Mouse (Mus musculus): ENCODE results near the gene Atad2b.
"Not testable (repeated sequence)": the region's sequence is repeated elsewhere in the genome, so short reads cannot be mapped to it uniquely, and the experiment has no call there.

The Atad2b gene

DNA sequence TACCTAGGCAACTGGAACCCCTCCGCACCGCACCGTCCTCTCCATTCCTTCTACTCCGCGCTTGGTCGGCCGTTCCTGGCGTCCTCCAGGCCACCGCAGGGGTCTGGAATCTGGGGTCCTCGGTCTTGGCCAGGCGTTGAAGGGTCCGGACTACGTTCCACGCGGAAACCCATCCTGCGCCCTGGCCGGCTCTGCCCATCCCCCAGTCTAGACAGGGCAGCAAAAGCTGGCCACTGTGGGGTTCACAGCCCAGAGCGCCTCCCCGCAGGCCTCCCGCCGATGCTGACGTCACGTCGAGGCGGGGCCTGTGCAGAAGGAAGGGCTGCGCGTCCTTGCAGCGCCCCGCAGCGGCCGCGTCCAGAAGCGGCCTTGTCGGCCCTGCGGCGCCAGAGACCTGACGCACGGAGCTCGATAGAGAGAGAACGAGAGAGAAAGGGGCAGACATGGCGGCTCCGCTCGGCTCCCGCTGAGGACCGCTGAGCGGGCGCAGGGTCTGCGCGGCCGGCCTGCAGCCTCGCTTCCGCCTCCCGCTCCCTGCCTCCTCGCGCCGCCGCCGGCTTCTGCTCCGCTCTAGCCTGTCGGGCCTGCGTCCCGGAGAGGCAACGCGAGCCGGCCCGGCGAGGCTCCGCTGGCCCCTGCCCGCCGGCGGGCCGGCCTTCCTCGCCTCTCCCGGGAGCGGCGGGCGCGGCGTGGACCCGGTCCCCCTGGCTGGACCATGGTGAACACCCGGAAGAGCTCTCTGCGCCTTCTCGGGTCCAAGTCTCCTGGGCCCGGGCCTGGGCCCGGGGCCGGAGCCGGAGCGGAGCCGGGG lies at the start of gene Atad2b:
TSS of gene Atad2b (plus strand) at position 360 of the 811 bp plus-strand sequence.
- peak; percentile 96 for DNase-seq (ENCODE audit: low read depth, low spot score)

DNA sequence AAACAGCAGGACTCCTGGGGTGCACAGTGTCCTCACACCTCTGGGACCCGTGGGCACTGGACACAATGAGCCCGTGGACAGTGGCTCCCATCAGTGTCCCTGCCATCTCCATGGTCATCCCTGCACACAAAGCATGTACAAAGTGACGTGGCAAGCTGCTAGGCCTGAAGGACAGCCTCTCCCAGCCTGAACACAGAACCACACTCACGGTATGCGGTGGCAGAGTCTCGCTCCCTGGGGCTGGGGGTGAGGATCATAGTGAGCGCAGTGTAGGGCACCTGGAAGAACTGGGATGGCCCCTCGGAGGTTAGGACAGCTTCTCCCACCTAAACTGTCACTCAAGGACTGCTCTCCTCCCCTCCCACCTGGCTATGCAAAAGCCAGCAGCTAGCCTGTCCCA lies 48.2 kb upstream of the Atad2b start:
- DNase-seq (ENCODE audit: low read depth, low spot score), result no peak

DNA sequence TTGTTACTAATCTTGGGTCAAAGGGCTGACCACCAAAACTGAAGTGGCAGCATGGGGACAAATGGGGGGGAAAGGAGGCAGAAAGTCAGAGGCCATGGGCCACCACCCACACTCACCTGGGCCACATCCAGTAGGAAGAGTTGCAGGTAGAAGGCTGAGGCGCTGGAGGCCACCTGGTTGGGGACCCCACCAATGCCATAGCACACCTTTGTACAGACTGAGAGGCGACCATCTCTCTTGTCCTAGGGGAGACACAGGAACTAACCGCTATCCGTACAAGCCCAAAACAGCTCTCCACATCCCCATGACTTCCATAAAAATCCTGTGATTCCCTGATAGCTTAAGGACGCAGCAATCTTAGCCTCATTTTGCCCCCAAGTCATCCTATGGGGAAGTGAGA lies 45.9 kb upstream of the Atad2b start:
- no peak for DNase-seq (ENCODE audit: low read depth, low spot score)

DNA sequence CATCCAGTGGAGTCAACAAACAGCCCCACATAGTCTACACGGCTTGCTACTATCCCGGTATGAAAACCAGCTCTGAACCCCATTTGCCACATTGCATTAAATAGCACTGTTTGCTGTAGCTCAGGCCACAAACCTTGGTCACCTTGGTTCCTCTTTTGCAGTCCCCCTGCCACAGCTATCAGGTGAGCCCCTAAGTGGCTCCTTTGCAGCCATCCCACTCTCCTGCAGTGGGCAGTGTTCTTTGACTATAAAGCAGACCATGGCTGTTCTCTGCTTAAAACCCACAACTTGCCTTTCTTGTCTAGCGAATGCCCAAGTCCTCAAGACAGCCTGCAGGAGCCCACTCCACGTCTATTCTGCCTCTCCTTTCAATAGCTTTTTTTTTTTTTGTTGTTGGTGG lies 44.9 kb upstream of the Atad2b start:
- DNase-seq (ENCODE audit: low read depth, low spot score), result no peak

DNA sequence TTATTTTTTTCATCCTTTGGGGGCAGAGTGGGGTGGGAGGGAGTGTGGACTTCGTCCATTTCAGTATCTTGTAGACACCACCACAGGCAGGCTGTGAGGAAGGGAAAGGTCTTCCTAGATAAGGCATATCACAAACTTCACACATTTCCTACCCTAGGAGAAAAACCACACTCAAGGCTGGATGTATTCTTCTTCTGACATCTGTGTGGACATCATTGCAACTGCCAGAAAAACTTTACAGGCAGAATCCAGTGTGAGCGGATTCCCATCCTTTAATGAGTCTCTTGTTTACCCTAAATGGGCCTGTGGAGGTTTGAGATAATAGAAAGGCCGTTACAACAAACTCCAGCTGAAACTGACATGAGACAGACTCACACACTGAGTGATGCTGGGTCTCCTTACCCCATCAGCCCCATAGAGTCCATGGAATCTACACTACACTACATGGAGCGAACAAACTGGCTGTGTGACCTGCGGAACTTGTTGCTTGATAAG lies 44.1 kb upstream of the Atad2b start:
- no peak for DNase-seq (ENCODE audit: low read depth, low spot score)

DNA sequence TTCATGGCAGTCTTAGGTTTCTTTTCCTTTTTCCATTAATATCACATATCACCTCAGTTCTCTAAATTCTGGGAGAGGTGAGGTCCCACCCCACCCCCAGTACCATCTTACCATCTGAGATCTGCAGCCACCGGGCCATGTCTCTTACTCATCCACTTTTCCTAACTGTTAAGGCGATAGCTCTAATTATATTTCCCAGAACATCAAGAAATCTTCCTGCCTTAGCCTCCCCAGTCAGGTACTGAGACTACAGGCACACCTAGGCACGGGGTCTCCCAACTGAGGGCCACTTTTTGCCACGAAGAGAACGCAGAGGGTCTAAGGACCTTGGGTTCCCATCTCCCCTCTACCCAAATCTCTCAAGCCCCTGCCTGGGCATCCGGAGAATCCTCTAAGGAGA lies 43.6 kb upstream of the Atad2b start:
- DNase-seq (ENCODE audit: low read depth, low spot score), result no peak

DNA sequence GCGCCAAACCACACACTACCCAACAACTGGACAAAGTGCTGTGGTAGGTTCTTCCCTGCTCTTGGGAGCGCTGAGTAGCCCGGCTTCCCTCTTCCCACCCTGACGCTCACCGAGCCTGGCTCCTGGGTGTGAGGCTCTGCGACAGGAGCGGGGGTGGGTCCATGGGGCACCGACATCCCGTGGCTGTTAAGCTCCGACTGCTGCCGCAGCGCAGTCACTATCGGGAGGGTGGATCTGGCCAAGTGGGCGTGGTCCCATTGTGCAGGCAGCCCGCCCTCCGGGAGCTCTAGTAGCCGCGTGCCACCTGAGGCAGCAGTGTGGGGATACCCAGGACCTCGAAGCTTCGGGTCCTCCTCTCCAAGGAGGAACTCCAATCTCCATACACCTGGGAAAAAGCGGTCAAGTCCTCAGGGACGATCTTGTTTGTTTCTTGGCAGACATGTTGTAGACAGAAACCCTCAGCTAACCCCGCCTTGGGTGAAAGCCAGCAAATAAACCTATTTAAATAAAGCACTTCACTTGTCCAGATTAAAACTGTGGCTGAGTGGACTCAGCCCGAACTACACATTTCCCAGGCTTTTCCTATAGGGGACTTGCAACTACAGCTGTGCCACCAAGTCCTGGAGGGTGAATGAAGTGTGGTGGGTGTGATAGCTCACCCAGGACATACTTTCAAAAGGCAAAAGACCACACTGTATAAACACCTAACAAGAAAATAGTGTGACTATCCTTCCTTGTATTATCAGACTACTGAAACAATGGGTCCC lies 42.8 kb upstream of the Atad2b start, which contains the start of gene Mfsd2b:
TSS of gene Mfsd2b (minus strand) at position 199 of the 767 bp plus-strand sequence.
- peak; percentile 35 for DNase-seq (ENCODE audit: low read depth, low spot score)

DNA sequence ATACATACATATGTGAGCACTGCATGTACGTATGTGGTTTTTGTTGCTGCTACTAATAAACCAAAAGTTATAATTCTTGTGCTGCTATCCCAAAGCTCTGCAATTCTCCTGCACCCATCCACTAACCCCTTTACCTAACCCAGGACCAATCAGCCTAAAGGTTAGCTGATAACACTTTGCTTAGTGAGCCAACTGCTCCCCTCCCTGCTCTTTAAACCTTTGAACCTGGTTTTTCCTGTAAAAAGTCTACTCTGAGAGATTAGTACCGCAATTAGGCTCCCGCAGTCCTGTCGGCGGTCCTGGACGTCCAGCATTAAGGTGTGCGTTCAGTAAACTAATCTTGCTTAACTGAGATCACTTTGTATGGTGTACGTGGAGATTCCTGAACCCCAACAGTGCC lies 41.5 kb upstream of the Atad2b start:
- DNase-seq (ENCODE audit: low read depth, low spot score), result no peak

DNA sequence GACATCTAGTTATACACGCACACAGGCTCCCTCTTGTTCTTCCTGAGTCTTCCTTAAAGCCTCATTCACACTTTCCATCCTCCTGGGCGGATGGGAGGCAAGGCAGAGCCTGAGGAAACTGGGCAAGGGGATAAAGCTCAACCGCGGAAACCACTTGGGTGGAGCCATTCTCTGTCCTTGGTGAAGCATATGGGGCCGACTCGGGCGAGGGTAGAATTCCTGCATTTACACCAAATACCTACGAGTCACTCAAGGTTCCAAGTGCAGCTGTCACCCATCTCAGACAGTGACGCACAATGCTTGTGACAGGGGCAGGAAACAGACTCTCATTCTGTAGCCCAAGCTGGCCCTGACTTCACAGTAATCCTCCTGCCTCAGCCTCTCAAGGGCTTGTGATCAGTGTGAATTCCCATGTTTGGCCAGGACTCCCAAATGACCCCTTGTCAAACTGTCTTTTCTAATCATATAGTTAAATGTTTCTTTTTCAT lies 38.8 kb upstream of the Atad2b start:
- DNase-seq (ENCODE audit: low read depth, low spot score), result no peak

DNA sequence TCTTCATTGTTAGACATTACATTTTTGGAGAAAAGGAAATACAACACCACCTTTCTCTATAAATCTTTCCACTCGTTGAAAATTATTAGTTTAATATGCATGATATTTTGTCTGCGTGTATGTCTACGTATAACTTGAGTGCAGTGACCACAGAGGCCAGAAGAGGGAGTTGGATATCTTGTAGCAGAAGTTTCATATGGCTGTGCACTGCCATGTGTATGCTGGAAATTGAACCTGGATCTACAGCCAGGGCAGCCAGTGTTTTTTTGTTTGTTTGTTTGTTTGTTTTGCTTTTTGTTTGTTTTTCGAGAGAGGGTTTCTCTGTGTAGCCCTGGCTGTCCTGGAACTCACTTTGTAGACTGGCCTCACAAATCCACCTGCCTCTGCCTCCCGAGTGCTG lies 38.1 kb upstream of the Atad2b start:
- no peak for DNase-seq (ENCODE audit: low read depth, low spot score)

DNA sequence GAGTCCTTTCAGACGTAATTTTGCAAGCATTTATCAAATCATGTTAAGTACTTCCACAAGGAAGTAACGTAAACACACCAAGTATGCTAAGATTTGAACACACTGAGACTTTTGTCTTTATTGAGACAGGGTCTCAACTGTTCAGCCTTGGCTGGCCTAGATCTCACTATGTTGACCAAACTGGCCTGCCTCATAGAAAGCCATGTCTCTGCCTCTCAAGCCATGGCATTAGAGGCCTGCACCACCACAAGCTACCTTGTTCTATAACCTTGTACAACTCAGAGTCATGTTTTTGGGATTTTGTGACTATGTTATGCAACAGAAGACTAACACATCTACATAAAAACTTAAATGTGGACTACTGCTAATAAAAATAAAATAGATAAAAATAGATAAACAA lies 35.1 kb upstream of the Atad2b start:
- no peak for DNase-seq (ENCODE audit: low read depth, low spot score)

DNA sequence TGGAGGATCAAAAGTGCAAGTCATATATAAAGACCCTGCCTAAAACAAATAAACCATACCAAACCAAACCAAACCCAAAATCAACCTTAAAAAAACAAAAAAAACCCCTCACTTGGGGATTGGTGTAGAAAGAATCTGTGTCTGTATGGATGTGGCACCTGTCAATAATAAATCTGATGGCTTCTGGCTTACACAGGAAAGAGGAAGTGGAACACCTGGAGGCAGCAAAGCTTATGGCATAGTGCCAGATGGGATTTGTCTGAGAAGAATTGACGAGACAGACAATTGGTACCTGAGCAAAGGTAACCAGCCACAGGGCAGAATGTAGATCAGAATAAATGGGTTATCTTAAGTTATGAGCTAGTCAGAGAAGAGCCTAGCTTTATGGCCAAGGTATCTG lies 32.1 kb upstream of the Atad2b start:
- no peak for DNase-seq (ENCODE audit: low read depth, low spot score)

DNA sequence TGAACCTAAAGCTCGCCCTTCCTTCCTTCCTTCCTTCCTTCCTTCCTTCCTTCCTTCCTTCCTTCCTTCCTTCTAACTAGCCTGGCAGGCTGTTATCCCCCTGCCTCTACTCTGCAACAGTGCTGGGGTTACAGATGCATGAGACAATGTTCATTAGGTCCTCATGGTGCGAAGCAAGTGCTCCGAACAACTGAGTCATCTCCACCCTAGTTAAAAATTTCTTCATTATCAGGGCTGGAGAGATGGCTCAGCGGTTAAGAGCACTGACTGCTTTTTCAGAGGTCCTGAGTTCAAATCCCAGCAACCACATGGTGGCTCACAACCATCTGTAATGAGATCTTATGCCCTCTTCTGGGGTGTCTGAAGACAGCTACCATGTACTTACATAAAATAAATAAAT lies 30.6 kb upstream of the Atad2b start:
- DNase-seq (ENCODE audit: low read depth, low spot score), result not testable (repeated sequence)

DNA sequence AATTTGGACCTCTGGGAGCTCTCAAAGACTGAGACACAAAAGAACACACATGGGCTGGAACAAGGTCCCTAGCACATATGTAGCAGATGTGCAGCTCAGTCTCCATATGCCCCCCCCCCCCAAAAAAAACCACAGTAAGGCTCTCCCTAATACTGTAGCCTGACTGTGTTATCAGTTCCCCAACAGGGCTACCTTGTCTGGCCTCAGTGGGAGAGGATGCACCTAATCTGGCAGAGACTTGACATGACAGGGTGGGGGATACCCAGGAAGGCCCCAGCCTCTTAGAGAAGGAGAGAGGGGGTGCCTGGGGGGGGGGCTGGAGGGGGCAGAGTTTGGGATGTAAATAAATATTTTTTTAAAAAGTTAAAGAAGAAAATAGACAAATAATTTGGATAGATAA lies 28.4 kb upstream of the Atad2b start:
- no peak for DNase-seq (ENCODE audit: low read depth, low spot score)

DNA sequence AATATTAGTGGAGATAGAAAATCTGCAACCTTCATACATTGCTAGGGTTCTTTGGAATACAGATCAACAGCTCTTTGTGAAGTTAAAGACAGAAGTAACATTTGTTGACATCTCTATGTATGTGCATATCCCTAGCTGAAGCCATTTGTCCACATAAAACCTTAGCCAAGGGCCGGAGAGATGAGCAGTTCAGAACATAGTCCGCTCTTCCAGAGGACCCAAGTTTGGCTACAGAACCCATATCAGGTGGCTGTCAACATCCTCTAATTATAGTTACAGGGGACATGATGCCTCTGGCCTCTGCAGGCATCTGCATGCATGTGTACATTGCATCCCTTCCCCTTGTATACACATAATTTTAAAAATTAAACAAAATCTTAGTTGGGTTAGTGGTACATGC lies 27.9 kb upstream of the Atad2b start:
- peak; percentile 56 for DNase-seq (ENCODE audit: low read depth, low spot score)

DNA sequence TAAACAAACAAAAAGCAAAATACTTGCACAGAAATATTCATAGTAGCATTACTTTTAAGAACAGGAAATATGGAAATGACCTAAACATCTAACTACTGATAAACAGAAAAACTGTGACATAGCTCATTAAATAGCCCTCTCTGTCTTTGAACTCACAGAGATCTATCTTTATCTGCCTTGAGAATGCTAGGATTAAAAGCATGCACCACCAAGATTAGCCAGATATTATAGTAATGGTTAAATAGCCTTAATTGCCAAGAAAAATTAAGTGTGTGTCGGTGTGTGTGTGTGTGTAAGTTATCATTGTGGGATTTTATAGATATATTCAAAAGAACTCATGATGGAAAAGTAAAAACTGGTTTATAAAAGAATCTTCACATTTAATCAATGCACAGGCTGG lies 27.3 kb upstream of the Atad2b start:
- DNase-seq (ENCODE audit: low read depth, low spot score), result no peak

DNA sequence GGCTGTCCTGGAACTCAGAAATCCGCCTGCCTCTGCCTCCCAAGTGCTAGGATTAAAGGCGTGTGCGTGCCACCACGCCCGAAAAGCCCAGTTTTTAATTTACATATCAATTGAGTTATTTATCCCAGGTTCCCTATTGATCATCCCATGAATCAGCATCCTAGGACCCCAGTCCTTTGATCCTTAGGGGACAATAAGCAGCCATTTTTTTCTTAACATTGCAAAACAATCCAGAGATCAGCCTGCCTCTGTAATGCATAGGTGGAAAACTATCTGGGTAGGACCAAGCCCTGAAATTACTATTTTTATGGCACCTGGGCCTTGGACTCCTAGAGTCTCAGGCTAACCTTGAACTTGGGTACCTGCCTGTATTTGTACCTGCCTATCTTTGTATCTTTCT lies 19.1 kb upstream of the Atad2b start:
- no peak for DNase-seq (ENCODE audit: low read depth, low spot score)

DNA sequence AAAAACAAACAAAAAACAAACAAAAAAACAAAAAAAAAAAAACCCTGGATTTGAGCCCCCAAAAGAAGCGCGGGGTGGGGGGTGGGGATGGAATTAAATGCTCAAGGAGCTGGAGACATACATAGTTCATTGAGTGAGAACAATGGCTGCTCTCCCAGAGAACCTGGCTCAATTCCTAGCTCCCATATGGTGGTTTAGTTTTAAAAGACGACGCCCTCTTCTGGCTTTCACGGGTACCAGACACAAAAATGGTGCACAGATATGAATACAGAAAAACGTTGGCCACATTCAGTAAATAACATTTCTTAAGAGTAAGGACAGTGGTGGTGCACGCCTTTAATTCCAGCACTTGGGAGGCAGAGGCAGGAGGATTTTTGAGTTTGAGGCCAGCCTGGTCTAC lies 11.2 kb upstream of the Atad2b start:
- DNase-seq (ENCODE audit: low read depth, low spot score), result no peak

DNA sequence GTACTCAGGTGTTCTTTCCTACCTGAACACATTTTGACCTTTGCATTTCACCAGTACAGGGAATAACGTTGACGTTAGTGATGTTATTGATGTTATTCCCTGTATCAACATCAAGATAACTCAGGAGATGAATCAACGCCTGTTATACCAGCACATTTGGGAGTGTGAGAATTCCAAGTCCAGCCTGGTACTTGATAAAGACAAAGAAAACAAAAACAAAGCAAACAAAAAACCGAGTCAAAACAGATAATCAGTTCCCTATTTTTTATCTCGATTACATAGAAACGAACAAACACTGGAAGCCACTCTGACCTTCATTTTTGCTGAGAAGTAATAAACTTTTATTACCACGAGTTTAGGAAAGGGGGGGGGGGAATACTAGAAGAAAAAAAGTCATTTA lies 10.7 kb upstream of the Atad2b start:
- no peak for DNase-seq (ENCODE audit: low read depth, low spot score)

DNA sequence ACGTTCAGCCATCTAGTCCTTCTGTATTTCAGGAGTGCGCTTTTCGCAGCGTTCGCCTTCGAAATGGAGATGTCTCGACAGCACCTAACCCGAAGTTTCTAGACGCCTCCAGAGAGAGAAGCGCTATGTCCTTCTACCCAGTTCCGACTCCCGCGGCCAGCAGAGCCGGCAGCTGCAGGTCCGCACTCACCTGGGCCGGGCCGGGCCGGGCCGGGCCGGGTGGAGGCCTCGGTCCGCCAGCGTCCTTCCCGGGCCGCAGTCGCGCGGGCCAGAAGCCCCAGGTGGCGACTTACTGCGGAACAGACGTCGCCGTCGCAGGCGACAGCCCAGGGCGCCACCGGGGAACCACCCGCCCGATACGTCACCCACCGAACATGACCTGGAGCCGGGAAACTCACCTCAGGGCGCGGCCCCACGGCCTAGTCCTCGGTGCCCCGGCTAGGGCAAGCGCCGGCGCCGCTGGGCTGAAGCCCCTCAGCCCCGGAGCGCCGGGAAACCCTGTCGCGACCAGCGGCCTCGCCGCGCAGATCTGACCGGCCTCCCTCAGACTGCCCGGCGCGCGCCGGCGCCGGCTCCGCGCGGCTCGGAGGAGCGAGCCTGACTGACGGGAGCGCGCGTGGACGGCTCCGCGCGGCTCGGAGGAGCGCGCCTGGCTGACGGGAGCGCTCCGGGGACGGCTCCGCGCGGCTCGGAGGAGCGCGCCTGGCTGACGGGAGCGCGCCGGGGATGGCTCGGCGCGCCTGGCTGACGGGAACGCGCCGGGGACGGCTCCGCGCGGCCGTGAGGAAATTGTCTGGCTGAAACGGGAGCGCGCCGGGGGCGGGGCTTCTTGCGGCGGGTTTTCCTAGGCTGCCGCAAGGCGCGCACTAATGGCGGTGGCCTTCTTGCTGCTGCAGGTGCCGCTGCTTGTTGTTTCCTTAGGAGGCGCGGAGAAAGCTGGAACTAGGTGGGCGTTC lies 9.9 kb upstream of the Atad2b start, which contains the start of gene Ubxn2a:
TSS of gene Ubxn2a (minus strand) at position 755 of the 956 bp plus-strand sequence.
- DNase-seq (ENCODE audit: low read depth, low spot score), result peak; percentile 88

DNA sequence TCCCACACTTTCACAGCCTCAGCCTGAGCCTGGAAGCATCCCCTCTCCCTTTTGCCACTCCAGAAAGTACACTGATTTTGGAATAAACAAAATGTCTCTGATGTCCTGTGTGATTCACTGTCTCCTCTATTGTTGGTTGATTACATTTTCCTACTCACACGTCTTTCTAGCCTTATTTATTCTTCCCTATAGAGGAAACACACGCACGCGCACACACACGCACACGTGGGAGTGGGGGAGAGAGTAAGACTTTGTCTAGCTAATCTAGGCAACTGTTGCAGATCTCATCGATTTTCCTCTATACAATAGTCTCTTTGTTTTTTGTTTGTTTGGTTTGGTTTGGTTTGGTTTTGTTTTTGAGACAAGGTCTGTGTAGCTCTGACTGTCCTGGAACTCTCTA lies 8.8 kb upstream of the Atad2b start:
- no peak for DNase-seq (ENCODE audit: low read depth, low spot score)
